ENCODE assay signal across 8 mouse cellular contexts in genomic region chr7:90040581-90041340, GRCm38 (mm10). TPM values are rescaled to one million over a fixed set of nuclear protein-coding genes. Genes with fewer than 3 reads are reported as not detected.
DNase-seq lines count a peak whose midpoint lies in the region; ATAC-seq and TF ChIP-seq lines count a peak whose summit lies in the region.

No protein-coding gene starts in this region.

- no peak for DNase-seq in left cerebral cortex, adult 2 months (ENCODE audit: extremely low spot score in 1 of 2, low spot score in 2 of 2)
- no peak for DNase-seq in left cerebral cortex, adult 8-10 months (ENCODE audit: low spot score in 2 of 2)
- DNase-seq in gastrocnemius, adult 8-10 months (ENCODE audit: low spot score in 2 of 2) = peak; percentile 72
- peak; percentile 91 for DNase-seq in kidney, adult 9 months
- DNase-seq in lung, postnatal 36 days = peak; percentile 73
- no peak for DNase-seq in natural killer cell, adult 2 months (ENCODE audit: low spot score in 2 of 2)

- intact Hi-C loops in left cerebral cortex, adult 2 months (cut with DNase I) = no loop called here

- no peak for TF ChIP-seq CTCF in left cerebral cortex, adult 2 months (IDR thresholded peaks at IDR 0.05)

- ATAC-seq in inflammation-experienced regulatory T-cells, adult 6 months = no peak
- ATAC-seq in cerebellum, adult (ENCODE audit: insufficient number of reproducible peaks, low FRiP score, low TSS enrichment) = no peak

- peak overlapping the region; percentile 53 for H3K27ac ChIP-seq in left cerebral cortex, adult 2 months

- no peak overlapping the region for H3K4me3 ChIP-seq in left cerebral cortex, adult 2 months

RNA-seq across cellular contexts. Expression of gene Eed, which starts 60.0 kb away (rescaled TPM):
- total RNA-seq in left cerebral cortex, adult 2 months (2021) = 10 to 100 TPM; 38.4 to 41.4 TPM
- total RNA-seq in left cerebral cortex, adult 8-10 months (2022) = 10 to 100 TPM; 22.0 to 28.6 (median 25.5) TPM
- 10 to 100 TPM; 18.6 to 34.8 (median 26.6) TPM for total RNA-seq in gastrocnemius, adult 8-10 months (2022)
- 10 to 100 TPM; 75.2 to 96.7 (median 91.0) TPM for polyA plus RNA-seq in inflammation-experienced regulatory T-cells, adult 6 months (2017; shearing (Covaris generic))

Comparison
In these comparisons a context has a peak if more than half of its experiments do, and no peak if none do; other contexts are left out.
1. DNase-seq: peak in gastrocnemius, adult 8-10 months (2 of 2), kidney, adult 9 months (single experiment) and lung, postnatal 36 days (single experiment); none in left cerebral cortex, adult 2 months (0 of 2), left cerebral cortex, adult 8-10 months (0 of 2) and natural killer cell, adult 2 months (0 of 2).